Mouse (Mus musculus) megakaryocyte, adult 5-6 weeks (primary cell): ENCODE results near the gene Stk32b. TPM values are rescaled to one million over a fixed set of nuclear protein-coding genes. Genes with fewer than 3 reads are reported as not detected.

Experiments used
- ATAC-seq: 2 replicates; pipeline ENCODE4 v1.8.0; 2016; ENCODE audit warnings: mild to moderate bottlenecking, inconsistent platforms; ENCODE audit not compliant: poor library complexity, severe bottlenecking
- total RNA-seq, 2 experiments: library from RNA; stranded (forward) in 1 of 2; stranded (reverse) in 1 of 2; fragments of 153-499, 151-499 nt in 1 of 2; fragments of 221-1000, 200-1000 nt in 1 of 2; gene quantifications; 2 replicates each; pipeline versions ENCODE4 v1.2.3 to v1.2.4; 2015 to 2017

Gene Stk32b
- total RNA-seq (2015) (not detected in 2 replicates), total RNA-seq (2017) (not detected in 2 replicates)

GRCm38 (mm10) chr5:37716505-37717372, at the start of gene Stk32b:
Gene Stk32b (minus strand): TSS chr5:37717171.
- no peak for ATAC-seq

GRCm38 (mm10) chr5:37765851-37766250, 48.9 kb upstream of the Stk32b start:
- no peak for ATAC-seq

DNA sequence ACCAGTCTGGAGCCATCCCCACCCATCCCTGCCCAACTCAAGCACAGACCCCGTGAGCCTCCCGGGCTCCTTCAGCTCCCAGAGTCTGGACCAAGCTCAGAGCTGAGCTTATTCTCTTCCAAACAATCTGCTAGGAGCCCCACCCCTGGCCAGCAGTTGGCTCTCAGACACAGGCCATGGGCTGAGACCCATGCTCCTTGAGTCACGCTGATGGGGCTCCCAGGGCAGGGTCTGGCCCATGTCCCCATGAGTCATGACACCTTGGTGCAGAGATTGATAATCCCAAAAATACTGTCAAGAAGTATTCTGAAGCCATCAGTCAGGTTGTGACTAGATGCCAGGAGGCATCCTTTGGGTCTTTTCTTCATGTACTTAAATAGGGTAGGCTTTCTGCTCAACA, 45.1 kb upstream of the Stk32b start:
- ATAC-seq = no peak

DNA sequence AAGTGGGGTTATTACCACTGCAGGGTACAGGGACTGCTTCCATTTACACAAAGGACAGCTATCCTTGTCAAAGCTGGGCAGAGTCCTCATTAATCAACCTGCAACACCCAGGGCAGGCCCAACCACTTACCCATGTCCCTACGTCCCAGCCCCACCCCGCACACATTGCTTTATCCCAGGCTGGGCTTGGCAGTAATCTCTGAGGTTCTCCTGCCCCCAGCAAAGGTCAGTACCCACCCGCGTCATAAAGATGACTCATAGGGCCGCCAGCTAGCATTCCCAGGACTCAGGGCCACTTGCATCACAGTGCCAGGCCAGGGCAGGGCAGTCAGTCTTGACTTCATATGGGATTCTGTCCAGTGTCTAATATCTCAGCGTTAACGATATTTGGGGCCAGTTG, 36.4 kb upstream of the Stk32b start:
- no peak for ATAC-seq

- no peak for ATAC-seq
Measured at GRCm38 (mm10) chr5:37752027-37752967, 35.3 kb upstream of the Stk32b start.

DNA sequence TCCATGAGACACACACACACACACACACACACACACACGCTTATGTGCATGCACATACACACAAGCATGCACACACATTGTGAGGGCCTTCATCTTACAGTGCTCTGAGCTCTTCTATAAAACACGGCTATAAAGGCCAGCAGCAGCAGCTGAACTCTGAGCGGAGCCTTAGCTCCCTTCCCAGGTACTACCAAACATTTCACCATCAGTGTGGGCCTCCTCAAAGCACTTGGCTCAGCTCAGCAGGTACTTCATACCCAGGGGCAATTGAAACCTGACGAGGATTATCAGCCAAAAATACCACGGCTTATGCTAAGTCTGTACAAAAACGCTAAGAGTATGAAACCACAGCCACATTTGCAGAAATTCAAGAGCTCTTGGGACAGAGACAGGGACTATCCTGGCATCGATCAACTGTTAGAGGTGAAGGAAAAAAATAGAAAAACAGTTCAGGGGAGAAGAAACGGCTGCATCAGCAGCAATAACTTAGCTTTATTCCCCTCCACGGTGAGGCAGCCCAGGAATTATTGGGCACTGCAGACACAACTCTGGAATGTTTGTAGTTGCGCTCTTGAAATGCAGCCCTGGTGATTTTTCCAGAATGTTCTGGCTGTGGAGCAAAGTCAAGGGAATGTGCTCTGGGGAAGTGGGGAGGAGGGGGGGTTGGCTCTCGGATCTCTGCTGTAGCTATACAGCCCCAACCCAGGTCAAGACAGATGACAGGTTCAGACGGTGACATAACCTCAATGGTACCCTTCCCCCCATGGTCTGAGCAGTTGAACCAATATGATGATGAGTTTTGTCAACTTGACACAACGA, 27.1 kb upstream of the Stk32b start:
- no peak for ATAC-seq

DNA sequence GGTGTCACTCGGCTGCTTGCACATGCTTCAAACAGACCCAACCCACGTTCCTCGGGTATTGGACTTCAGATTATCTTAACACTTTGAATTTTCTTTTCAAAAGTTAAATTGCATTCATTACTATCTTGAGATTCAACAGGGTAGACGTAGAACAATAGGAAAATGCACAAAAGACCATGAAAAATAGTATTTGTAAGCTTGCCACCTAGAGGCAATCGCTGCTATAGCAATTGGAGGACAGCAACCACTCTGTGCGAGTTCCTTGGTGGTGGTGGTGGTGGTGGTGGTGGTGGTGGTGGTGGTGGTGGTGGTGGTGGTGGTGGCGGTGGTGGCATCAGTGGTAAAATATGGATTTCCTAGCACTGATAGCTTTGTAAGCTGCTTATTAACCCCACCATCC, 19.2 kb upstream of the Stk32b start:
- ATAC-seq = no peak

- no peak for ATAC-seq
Measured at GRCm38 (mm10) chr5:37735224-37735623, 18.3 kb upstream of the Stk32b start, which contains the start of gene Cytl1. Gene Cytl1 (plus strand): TSS chr5:37735519.

GRCm38 (mm10) chr5:37730781-37731180, 13.8 kb upstream of the Stk32b start:
- no peak for ATAC-seq

GRCm38 (mm10) chr5:37725220-37725886, 8.4 kb upstream of the Stk32b start:
- no peak for ATAC-seq

GRCm38 (mm10) chr5:37720670-37721069, 3.7 kb upstream of the Stk32b start:
- no peak for ATAC-seq

- ATAC-seq = no peak
Measured at GRCm38 (mm10) chr5:37717384-37717963, 503 bp upstream of the Stk32b start.

DNA sequence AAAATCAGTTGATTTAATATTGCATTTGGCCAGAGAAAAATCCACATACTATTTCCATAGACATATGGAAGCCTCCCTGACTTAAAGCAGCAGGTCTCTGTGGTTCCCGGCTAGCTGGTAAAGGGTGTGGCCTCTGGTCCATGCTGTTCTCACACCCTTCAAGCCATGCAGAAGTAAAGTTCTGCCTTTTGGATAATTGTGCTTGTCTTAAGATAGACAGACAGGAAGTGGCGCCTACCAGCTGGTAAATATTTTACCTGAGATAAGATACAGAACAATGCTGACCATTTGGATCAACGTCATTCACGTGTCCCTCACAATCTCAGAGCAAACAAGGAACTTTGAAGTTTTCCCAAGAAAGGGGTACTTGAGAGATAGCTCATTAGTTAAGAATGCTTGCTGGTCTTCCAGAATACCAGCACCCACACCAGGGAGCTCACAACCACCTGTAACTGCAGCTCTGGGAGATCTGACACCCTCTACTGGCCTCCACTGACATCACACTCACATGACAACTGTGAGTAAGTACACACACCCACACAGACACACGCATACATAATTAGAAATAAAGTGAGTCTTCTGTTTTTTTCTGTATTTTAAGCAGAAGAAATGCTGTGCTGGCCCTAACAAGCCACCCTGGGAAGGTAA, 7.6 kb downstream of the Stk32b start:
- no peak for ATAC-seq

DNA sequence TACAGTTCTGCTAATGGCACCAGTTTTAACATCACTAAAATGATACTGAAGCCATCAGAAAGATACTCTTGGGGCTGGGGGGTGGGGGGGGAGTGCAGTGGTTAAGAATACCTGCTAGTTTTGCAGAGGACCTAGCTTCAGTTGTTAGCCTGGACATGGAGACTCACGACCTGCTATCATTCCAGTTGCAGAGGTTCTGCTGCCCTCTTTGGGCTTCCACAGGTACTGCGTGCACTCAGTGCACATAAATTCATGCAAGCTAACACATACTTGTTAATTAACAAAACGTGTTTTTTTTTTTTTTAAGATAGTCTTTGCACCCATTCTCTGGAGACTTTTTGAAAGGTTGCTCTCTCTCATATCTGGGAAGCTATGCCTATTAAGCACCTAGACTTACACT, 8.8 kb downstream of the Stk32b start:
- no peak for ATAC-seq

- ATAC-seq = no peak
Measured at GRCm38 (mm10) chr5:37704962-37705361, 12.0 kb downstream of the Stk32b start.

DNA sequence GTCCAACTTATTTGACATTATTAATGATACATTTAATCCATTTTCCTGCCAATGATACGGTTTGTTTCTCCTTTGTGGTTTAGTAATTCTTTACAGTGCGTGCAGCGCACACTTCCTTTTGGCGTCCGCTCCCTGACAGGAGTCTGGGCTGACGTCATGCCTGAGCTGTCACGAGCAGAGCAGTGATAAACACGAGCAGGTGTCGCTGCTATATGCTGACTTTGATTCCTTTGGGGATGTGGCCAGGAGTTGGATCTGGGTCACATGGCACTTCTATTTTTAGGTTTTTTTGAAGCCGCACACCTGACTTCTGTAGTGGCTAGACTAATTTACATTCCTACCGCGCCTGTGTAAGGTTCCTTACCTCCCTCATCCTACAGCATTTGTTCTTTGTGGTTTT, 17.2 kb downstream of the Stk32b start:
- ATAC-seq = no peak

- no peak for ATAC-seq
Measured at GRCm38 (mm10) chr5:37697286-37697685, 19.7 kb downstream of the Stk32b start.

- ATAC-seq = no peak
Measured at GRCm38 (mm10) chr5:37695773-37696172, 21.2 kb downstream of the Stk32b start.

DNA sequence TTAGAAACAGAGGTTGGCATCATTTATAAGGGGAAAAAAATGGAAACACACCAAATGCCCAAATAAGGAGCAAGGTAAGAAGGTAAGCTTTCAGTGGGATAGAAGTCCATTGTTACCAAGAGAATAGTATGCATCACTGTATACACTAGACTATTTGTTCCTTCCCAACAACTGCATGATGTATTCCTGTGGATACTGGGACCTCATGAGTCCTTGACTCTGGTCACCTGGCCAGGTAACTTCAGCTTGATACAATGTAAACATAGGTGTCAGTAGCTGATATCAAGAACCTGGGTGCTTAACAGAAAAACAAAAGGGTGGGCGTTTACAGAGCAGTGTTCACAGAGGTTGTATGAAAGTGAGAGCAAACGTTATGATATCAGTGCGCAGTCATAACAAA, 24.2 kb downstream of the Stk32b start:
- ATAC-seq = no peak
